Mouse (Mus musculus) heart, embryonic 13.5 days (tissue): ENCODE data around the gene Appl2. TPM values are rescaled to one million over a fixed set of nuclear protein-coding genes. Genes with fewer than 3 reads are reported as not detected.
A peak's percentile ranks its signal among the peaks of the same experiment; 100 is the strongest.

Experiments
- ATAC-seq: fragments of 200-750 bp; cut with Nextera tagmentation; 2 replicates; pipeline ENCODE4 v1.8.0; 2017; ENCODE audit warnings: moderate TSS enrichment; ENCODE audit not compliant: insufficient number of reproducible peaks, low FRiP score, low TSS enrichment; ENCODE audit errors: extremely low read depth
- H3K27ac ChIP-seq: fragments of 300-500 bp; sonication (generic); replicated peaks from 2 replicates; pipeline ENCODE4 v1.5.1; 2015; ENCODE audit warnings: moderate library complexity, mild to moderate bottlenecking, inconsistent platforms
- H3K27me3 ChIP-seq: fragments of 300-500 bp; sonication (generic); replicated peaks from 2 replicates; pipeline ENCODE4 v1.6.1; 2015; ENCODE audit warnings: mild to moderate bottlenecking, inconsistent platforms
- H3K36me3 ChIP-seq: fragments of 300-500 bp; sonication (generic); 2 replicates; pipeline ENCODE4 v1.6.1; 2015; ENCODE audit warnings: mild to moderate bottlenecking, inconsistent platforms
- H3K4me1 ChIP-seq: fragments of 300-500 bp; sonication (generic); 2 replicates; pipeline ENCODE4 v1.6.1; 2015; ENCODE audit warnings: inconsistent platforms
- H3K4me2 ChIP-seq: fragments of 300-500 bp; sonication (generic); 2 replicates; pipeline ENCODE4 v1.6.1; 2015; ENCODE audit warnings: inconsistent platforms, mild to moderate bottlenecking, moderate library complexity
- H3K4me3 ChIP-seq: fragments of 300-500 bp; sonication (generic); 2 replicates; pipeline ENCODE4 v1.5.1; 2015; ENCODE audit warnings: moderate library complexity, mild to moderate bottlenecking, inconsistent platforms
- H3K9ac ChIP-seq: fragments of 300-500 bp; sonication (generic); 2 replicates; pipeline ENCODE4 v1.6.1; 2015; ENCODE audit warnings: inconsistent platforms, mild to moderate bottlenecking, moderate library complexity
- H3K9me3 ChIP-seq: fragments of 300-500 bp; sonication (generic); 2 replicates; pipeline ENCODE4 v1.6.1; 2016; ENCODE audit warnings: inconsistent platforms
- WGBS: fragments of 180-500 bp; shearing (Covaris S2); methylation state at CpG from one replicate; pipeline ENCODE4 v1.1.7; 2015; ENCODE audit warnings: mixed read lengths; 5-methylcytosine and 5-hydroxymethylcytosine counted together
- polyA plus RNA-seq: library from polyadenylated mRNA; unstranded; fragments of >200 nt; fragmentation: Nextera tagmentation; extraction: Ambion mirVana; gene quantifications from 2 replicates; pipeline ENCODE4 v1.2.1, GENCODE M21; 2015

The Appl2 gene
- polyA plus RNA-seq, 1 experiment from 2014 or later = 23.4 TPM

- no peak overlapping the region for H3K27ac ChIP-seq
- no peak overlapping the region for H3K4me3 ChIP-seq
- H3K4me2 ChIP-seq = peak overlapping the region; percentile 85
- no peak for ATAC-seq
- H3K27me3 ChIP-seq = no peaks in the 10 kb centered on the region
- no peaks in the 10 kb centered on the region for H3K9me3 ChIP-seq
- 68% methylated on average over 7 of the region's 7 CpGs for WGBS
- no peaks in the 10 kb centered on the region for H3K36me3 ChIP-seq
- H3K9ac ChIP-seq = no peak overlapping the region
- peaks cover 55% of the 10 kb centered on the region for H3K4me1 ChIP-seq
Observed at GRCm38 (mm10) chr10:83646351-83646885, 2.1 kb downstream of the Appl2 start.

DNA sequence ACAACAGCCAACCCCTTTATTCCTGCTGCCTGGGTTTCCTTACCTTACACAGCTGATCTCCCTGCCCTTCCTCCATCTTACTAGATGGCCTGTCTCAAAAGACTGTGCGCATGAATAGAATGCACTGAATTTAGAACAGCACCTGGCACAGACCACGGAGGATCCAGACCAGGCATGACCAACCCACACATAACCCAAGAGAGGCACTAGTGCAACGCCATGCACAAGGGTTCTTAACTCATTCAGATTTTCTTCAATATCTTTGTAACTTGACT is 2.9 kb downstream of the Appl2 start:
- Histone ChIP-seq H3K36me3 (no peaks in the 10 kb centered on the region), H3K27me3 (no peaks in the 10 kb centered on the region), H3K27ac (peak overlapping the region; percentile 82), H3K4me1 (peaks cover 55% of the 10 kb centered on the region), H3K4me3 (no peak overlapping the region), H3K4me2 (peak overlapping the region; percentile 85), H3K9me3 (no peaks in the 10 kb centered on the region), H3K9ac (peak overlapping the region; percentile 70)
- WGBS = 84% methylated on average over 3 of the region's 3 CpGs
- ATAC-seq = no peak

DNA sequence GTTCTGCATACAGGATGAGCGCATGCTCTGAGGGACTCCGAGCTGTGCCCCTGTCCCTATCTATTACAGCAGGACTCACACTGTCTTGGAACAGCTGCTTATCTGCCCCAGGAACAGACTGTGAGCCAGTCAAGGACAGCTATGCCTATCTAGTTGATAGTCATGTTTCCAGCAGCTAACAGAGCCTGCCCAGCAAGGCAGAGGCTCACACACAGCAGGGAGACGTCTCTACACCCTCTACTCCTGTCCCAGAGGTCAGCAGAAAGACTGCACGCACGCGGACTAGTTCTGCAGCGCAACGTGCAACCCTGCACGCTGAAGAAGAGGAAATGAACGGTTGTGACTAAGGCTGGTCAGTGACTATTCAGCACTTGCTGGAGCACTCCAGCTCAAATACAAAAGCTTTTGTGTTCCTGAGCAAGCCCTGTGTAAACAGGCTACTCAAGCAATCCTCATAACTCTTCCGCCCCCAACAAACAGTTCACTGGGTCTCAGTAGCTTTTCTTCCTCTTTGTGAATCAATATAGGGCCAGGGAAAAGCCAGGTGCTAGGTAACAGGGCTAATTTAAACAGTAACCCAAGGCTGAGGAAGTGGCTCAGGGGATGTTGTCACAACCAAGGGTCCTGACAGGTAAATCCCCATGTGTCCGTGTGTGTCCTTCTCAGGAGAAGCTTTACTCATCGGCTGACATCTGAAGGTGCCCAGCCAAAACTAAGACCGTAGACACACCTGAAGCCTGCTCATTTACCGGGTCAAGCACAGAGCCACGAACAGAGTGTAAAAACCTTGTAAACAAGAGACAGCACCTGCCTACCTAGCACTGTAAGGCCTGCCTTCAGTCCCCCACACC is 3.4 kb downstream of the Appl2 start:
- H3K27ac ChIP-seq = peak overlapping the region; percentile 82
- no peaks in the 10 kb centered on the region for H3K9me3 ChIP-seq
- peak overlapping the region; percentile 85 for H3K4me2 ChIP-seq
- H3K4me1 ChIP-seq = peaks cover 55% of the 10 kb centered on the region
- peak overlapping the region; percentile 70 for H3K9ac ChIP-seq
- H3K4me3 ChIP-seq = peak overlapping the region; percentile 21
- peak; percentile 44; the same call in 1 of the 2 replicates for ATAC-seq
- 0 out of 2 replicates have a peak, but pooled peaks cover 2% of the 10 kb centered on the region for H3K36me3 ChIP-seq
- H3K27me3 ChIP-seq = no peaks in the 10 kb centered on the region
- 29% methylated on average over 16 of the region's 16 CpGs for WGBS

GRCm38 (mm10) chr10:83644167-83644566 is 4.4 kb downstream of the Appl2 start:
- 71% methylated on average over 8 of the region's 8 CpGs for whole genome bisulfite sequencing
- H3K27me3 ChIP-seq = no peaks in the 10 kb centered on the region
- H3K4me3 ChIP-seq = no peak overlapping the region
- peaks cover 54% of the 10 kb centered on the region for H3K4me1 ChIP-seq
- no peak for ATAC-seq
- peaks cover 11% of the 10 kb centered on the region for H3K36me3 ChIP-seq
- peak overlapping the region; percentile 85; the same call in 1 of the 2 replicates for H3K4me2 ChIP-seq
- peak overlapping the region; percentile 82; the same call in 1 of the 2 replicates for H3K27ac ChIP-seq
- no peaks in the 10 kb centered on the region for H3K9me3 ChIP-seq
- peak overlapping the region; percentile 70; the same call in 1 of the 2 replicates for H3K9ac ChIP-seq

- no peak for ATAC-seq
- H3K9ac ChIP-seq = no peak overlapping the region
- H3K27me3 ChIP-seq = no peaks in the 10 kb centered on the region
- no peak overlapping the region for H3K4me3 ChIP-seq
- H3K27ac ChIP-seq = no peak overlapping the region
- H3K9me3 ChIP-seq = no peaks in the 10 kb centered on the region
- H3K36me3 ChIP-seq = peaks cover 14% of the 10 kb centered on the region
- 70% methylated on average over 3 of the region's 3 CpGs for WGBS
- peaks cover 54% of the 10 kb centered on the region for H3K4me1 ChIP-seq
- H3K4me2 ChIP-seq = no peak overlapping the region
Observed at GRCm38 (mm10) chr10:83641641-83642040, 6.9 kb downstream of the Appl2 start.

DNA sequence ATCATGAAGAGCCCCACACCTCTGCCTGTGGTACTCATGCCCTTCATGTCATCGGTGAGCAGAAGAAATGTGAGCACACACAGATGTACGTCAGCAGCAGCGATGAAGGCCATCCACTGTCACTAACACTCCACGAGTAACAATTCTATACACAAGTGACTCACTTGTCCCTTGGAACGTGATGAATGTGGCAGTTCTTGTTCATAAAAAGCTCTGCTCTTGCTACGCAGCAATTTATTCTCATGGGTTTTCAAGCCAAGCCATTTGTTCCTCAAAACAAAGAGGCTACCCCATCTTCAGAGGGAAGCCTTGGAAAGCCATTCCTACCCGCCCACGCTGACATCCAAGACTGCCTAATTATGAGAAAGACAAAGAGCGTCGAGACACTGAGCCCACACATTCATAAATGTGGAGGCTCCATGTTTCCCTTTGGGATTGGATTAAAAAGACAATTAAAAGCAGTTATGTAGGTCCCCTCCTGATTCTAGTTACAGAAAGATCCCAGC is 8.6 kb downstream of the Appl2 start:
- Histone ChIP-seq H3K27ac (no peak overlapping the region), H3K9ac (no peak overlapping the region), H3K4me2 (no peak overlapping the region), H3K4me1 (peaks cover 54% of the 10 kb centered on the region), H3K27me3 (no peaks in the 10 kb centered on the region), H3K36me3 (peaks cover 14% of the 10 kb centered on the region), H3K9me3 (no peaks in the 10 kb centered on the region), H3K4me3 (no peak overlapping the region)
- 85% methylated on average over 10 of the region's 10 CpGs for WGBS
- no peak for ATAC-seq

GRCm38 (mm10) chr10:83637295-83637694 is 11.2 kb downstream of the Appl2 start:
- Histone ChIP-seq H3K9me3 (no peaks in the 10 kb centered on the region), H3K9ac (no peak overlapping the region), H3K4me2 (peak overlapping the region; percentile 36), H3K27ac (peak overlapping the region; percentile 48), H3K27me3 (no peaks in the 10 kb centered on the region), H3K4me3 (no peak overlapping the region), H3K4me1 (peaks cover 42% of the 10 kb centered on the region), H3K36me3 (peaks cover 19% of the 10 kb centered on the region)
- WGBS = 5% methylated on average over 6 of the region's 6 CpGs
- no peak for ATAC-seq

DNA sequence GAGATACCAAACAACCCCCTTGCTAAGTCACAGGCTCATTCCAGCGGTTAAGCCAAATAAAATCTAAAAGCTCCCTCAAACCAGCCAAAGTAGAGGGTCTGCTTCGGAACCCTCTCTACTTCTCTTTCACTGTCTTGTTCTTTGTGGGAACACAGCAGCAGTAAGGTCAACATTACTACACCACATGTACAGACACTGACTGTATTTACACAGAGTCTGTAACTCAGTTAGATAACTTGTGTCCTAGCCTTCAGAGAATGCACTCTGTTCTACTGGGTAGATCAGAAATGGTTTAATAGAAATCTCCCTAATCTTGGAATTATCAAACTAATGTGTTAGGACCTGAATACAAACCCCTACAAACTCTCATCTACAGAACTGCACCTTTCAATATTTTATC is 12.3 kb downstream of the Appl2 start:
- peaks cover 29% of the 10 kb centered on the region for H3K36me3 ChIP-seq
- WGBS = 90% methylated on average over 2 of the region's 2 CpGs
- no peak for ATAC-seq
- no peak overlapping the region for H3K4me3 ChIP-seq
- H3K4me1 ChIP-seq = peaks cover 46% of the 10 kb centered on the region
- no peak overlapping the region for H3K27ac ChIP-seq
- H3K27me3 ChIP-seq = no peaks in the 10 kb centered on the region
- no peak overlapping the region for H3K4me2 ChIP-seq
- H3K9me3 ChIP-seq = no peaks in the 10 kb centered on the region
- H3K9ac ChIP-seq = peak overlapping the region; percentile 10; the same call in 1 of the 2 replicates

GRCm38 (mm10) chr10:83634461-83634860 is 14.1 kb downstream of the Appl2 start:
- ATAC-seq = no peak

GRCm38 (mm10) chr10:83632806-83633374 is 15.6 kb downstream of the Appl2 start:
- peaks cover 31% of the 10 kb centered on the region for H3K36me3 ChIP-seq
- no peaks in the 10 kb centered on the region for H3K9me3 ChIP-seq
- H3K9ac ChIP-seq = no peak overlapping the region
- H3K4me2 ChIP-seq = no peak overlapping the region
- H3K27ac ChIP-seq = no peak overlapping the region
- H3K27me3 ChIP-seq = no peaks in the 10 kb centered on the region
- H3K4me1 ChIP-seq = peaks cover 47% of the 10 kb centered on the region
- ATAC-seq = no peak
- WGBS = 72% methylated on average over 7 of the region's 7 CpGs
- no peak overlapping the region for H3K4me3 ChIP-seq

More at GRCm38 (mm10) chr10:83634461-83634860, 14.1 kb downstream of the Appl2 start:
- peaks cover 23% of the 10 kb centered on the region for H3K36me3 ChIP-seq
- H3K27me3 ChIP-seq = no peaks in the 10 kb centered on the region
- 37% methylated on average over 5 of the region's 5 CpGs for WGBS
- no peak overlapping the region for H3K4me3 ChIP-seq
- no peak overlapping the region for H3K4me2 ChIP-seq
- H3K27ac ChIP-seq = no peak overlapping the region
- H3K9ac ChIP-seq = no peak overlapping the region
- no peaks in the 10 kb centered on the region for H3K9me3 ChIP-seq
- peaks cover 52% of the 10 kb centered on the region for H3K4me1 ChIP-seq

DNA sequence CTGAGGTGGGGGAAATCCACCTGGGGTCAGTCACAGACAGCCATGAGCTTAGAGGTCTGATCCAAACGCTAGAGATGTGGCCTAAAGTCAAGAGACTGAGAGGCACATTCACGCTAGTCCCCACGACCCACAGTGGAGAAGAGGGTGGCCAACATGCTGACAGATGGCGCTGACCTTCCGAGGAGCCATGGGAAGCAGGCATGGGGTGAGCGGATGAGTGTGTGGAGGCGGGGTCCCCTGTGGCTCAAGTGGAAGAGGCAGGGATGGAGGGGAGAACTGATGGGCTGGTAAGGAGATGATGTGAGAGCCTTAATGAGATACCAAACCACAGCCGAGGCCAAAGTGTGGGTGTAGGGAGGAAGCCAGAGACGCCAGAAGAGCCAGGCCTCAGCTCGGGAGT is 16.8 kb downstream of the Appl2 start:
- Histone ChIP-seq H3K27ac (no peak overlapping the region), H3K36me3 (peaks cover 42% of the 10 kb centered on the region), H3K4me2 (no peak overlapping the region), H3K27me3 (no peaks in the 10 kb centered on the region), H3K4me1 (peaks cover 37% of the 10 kb centered on the region), H3K9me3 (no peaks in the 10 kb centered on the region), H3K4me3 (no peak overlapping the region), H3K9ac (0 out of 2 replicates have a peak overlapping the region, but pooled peaks have one; percentile 0)
- 79% methylated on average over 10 of the region's 10 CpGs for WGBS
- no peak for ATAC-seq
